Mouse (Mus musculus): ENCODE data around the gene Ttc4. TPM values are rescaled to one million over a fixed set of nuclear protein-coding genes. Genes with fewer than 3 reads are reported as not detected.

Gene Ttc4
- polyA plus RNA-seq, 1 experiment from 2014 or later = 109 TPM

GRCm38 (mm10) chr4:106664697-106665096 is 14.0 kb downstream of the Ttc4 start:
- no peaks in the 10 kb centered on the region for H3K27me3 ChIP-seq (ENCODE audit: control insufficient read depth, insufficient read depth, low read length)
- H3K9ac ChIP-seq = no peak overlapping the region
- no peak overlapping the region for H3K4me3 ChIP-seq (replicated peaks; ENCODE audit: low read length)
- H3K4me1 ChIP-seq (replicated peaks; ENCODE audit: control insufficient read depth, insufficient read depth, low read length) = no peaks in the 10 kb centered on the region
- H3K9me3 ChIP-seq (ENCODE audit: control insufficient read depth, low read length) = no peaks in the 10 kb centered on the region
- WGBS = 91% methylated on average over 6 of the region's 6 CpGs
- peaks cover 99% of the 10 kb centered on the region for H3K36me3 ChIP-seq (replicated peaks; ENCODE audit: control insufficient read depth, insufficient read depth)
- DNase-seq (ENCODE audit: low spot score) (no peak), ATAC-seq (ENCODE audit: low FRiP score) (no peak)
- no peak overlapping the region for H3K4me2 ChIP-seq (replicated peaks)
- no peak overlapping the region for H3K27ac ChIP-seq

- H3K36me3 ChIP-seq (replicated peaks; ENCODE audit: control insufficient read depth, insufficient read depth) = peaks cover 99% of the 10 kb centered on the region
- H3K4me1 ChIP-seq (replicated peaks; ENCODE audit: control insufficient read depth, insufficient read depth, low read length) = no peaks in the 10 kb centered on the region
- no peak overlapping the region for H3K4me2 ChIP-seq (replicated peaks)
- H3K9me3 ChIP-seq (ENCODE audit: control insufficient read depth, low read length) = no peaks in the 10 kb centered on the region
- no peak overlapping the region for H3K27ac ChIP-seq
- no peak overlapping the region for H3K9ac ChIP-seq
- WGBS = 95% methylated on average over 5 of the region's 5 CpGs
- H3K27me3 ChIP-seq (ENCODE audit: control insufficient read depth, insufficient read depth, low read length) = no peaks in the 10 kb centered on the region
- DNase-seq (ENCODE audit: low spot score) = no peak
- H3K4me3 ChIP-seq (replicated peaks; ENCODE audit: low read length) = no peak overlapping the region
- no peak for ATAC-seq (ENCODE audit: low FRiP score)
Observed at GRCm38 (mm10) chr4:106663956-106664470, 14.7 kb downstream of the Ttc4 start.

GRCm38 (mm10) chr4:106655681-106656080 is 23.1 kb downstream of the Ttc4 start:
- no peak for DNase-seq (ENCODE audit: low spot score)
- Histone ChIP-seq H3K9ac (no peak overlapping the region), H3K27ac (no peak overlapping the region), H3K4me3 (replicated peaks; ENCODE audit: low read length) (no peak overlapping the region), H3K9me3 (ENCODE audit: control insufficient read depth, low read length) (no peaks in the 10 kb centered on the region), H3K36me3 (replicated peaks; ENCODE audit: control insufficient read depth, insufficient read depth) (peaks cover 58% of the 10 kb centered on the region), H3K27me3 (ENCODE audit: control insufficient read depth, insufficient read depth, low read length) (no peaks in the 10 kb centered on the region), H3K4me1 (replicated peaks; ENCODE audit: control insufficient read depth, insufficient read depth, low read length) (peaks cover 6% of the 10 kb centered on the region; the same call in 1 of the 2 replicates), H3K4me2 (replicated peaks) (no peak overlapping the region)
- no peak for ATAC-seq (ENCODE audit: low FRiP score)
- 92% methylated on average over 10 of the region's 10 CpGs for WGBS

GRCm38 (mm10) chr4:106653051-106653450 is 25.7 kb downstream of the Ttc4 start:
- Histone ChIP-seq H3K4me2 (replicated peaks) (no peak overlapping the region), H3K4me1 (replicated peaks; ENCODE audit: control insufficient read depth, insufficient read depth, low read length) (peaks cover 6% of the 10 kb centered on the region), H3K27ac (no peak overlapping the region), H3K4me3 (replicated peaks; ENCODE audit: low read length) (no peak overlapping the region), H3K27me3 (ENCODE audit: control insufficient read depth, insufficient read depth, low read length) (no peaks in the 10 kb centered on the region), H3K36me3 (replicated peaks; ENCODE audit: control insufficient read depth, insufficient read depth) (peaks cover 39% of the 10 kb centered on the region), H3K9ac (no peak overlapping the region), H3K9me3 (ENCODE audit: control insufficient read depth, low read length) (no peaks in the 10 kb centered on the region)
- WGBS = 96% methylated on average over 15 of the region's 15 CpGs
- DNase-seq (ENCODE audit: low spot score) = no peak
- no peak for ATAC-seq (ENCODE audit: low FRiP score)

- no peak for DNase-seq (ENCODE audit: low spot score)
- no peak overlapping the region for H3K9ac ChIP-seq
- H3K4me2 ChIP-seq (replicated peaks) = no peak overlapping the region
- no peak overlapping the region for H3K27ac ChIP-seq
- no peaks in the 10 kb centered on the region for H3K9me3 ChIP-seq (ENCODE audit: control insufficient read depth, low read length)
- no peak overlapping the region for H3K4me3 ChIP-seq (replicated peaks; ENCODE audit: low read length)
- peaks cover 6% of the 10 kb centered on the region for H3K4me1 ChIP-seq (replicated peaks; ENCODE audit: control insufficient read depth, insufficient read depth, low read length)
- WGBS = 97% methylated on average over 3 of the region's 3 CpGs
- ATAC-seq (ENCODE audit: low FRiP score) = no peak
- no peaks in the 10 kb centered on the region for H3K27me3 ChIP-seq (ENCODE audit: control insufficient read depth, insufficient read depth, low read length)
- peaks cover 34% of the 10 kb centered on the region for H3K36me3 ChIP-seq (replicated peaks; ENCODE audit: control insufficient read depth, insufficient read depth)
Observed at GRCm38 (mm10) chr4:106652546-106652945, 26.2 kb downstream of the Ttc4 start.

DNA sequence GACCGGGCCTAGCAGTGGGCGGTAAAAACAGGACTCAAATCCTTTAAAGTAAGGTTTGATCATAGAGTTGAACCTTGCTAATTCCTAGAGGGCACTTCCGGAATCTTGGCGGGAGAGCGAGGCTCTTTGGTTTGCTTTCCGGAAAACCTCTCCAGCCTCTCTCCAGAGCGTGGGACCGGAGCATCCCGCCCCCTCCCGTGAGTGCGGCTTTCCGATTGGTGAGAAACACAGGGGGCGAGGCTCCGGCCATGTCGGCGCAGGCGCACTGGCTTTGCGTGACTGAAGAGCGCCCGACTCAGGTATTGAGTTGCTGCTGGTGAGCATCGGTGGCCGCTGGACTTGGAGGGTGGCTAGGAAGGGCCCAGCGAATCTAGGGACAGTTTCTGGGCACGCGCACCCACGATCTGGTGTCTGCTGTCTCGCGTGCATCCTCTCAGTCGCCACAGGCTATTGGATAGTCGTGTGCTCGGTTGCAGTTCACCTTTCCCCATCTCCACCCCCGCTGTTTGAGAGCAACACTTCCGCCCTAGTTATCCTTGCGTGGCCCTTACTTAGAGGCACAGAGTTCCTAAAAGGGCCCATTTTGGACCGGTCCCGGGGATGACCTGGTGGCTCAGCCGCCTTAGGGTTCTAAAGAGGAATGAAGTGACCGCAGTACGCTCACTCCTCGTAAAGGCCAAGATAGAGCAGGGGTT is 27.8 kb downstream of the Ttc4 start, which contains the start of gene Pars2:
Gene Pars2 (plus strand): TSS at position 237 of the 695 bp plus-strand sequence.
- WGBS = 3% methylated on average over 40 of the region's 40 CpGs
- H3K4me2 ChIP-seq (replicated peaks) = peak within 1 kb of the TSS; percentile 93
- ATAC-seq (ENCODE audit: low FRiP score) (peak; percentile 97), DNase-seq (ENCODE audit: low spot score) (peak; percentile 98)
- H3K9ac ChIP-seq = peak within 1 kb of the TSS; percentile 67
- peaks cover 6% of the 10 kb centered on the region for H3K4me1 ChIP-seq (replicated peaks; ENCODE audit: control insufficient read depth, insufficient read depth, low read length)
- peaks cover 23% of the 10 kb centered on the region for H3K36me3 ChIP-seq (replicated peaks; ENCODE audit: control insufficient read depth, insufficient read depth)
- peak within 1 kb of the TSS; percentile 56 for H3K4me3 ChIP-seq (replicated peaks; ENCODE audit: low read length)
- peak within 1 kb of the TSS; percentile 46 for H3K27ac ChIP-seq
- H3K9me3 ChIP-seq (ENCODE audit: control insufficient read depth, low read length) = no peaks in the 10 kb centered on the region
- no peaks in the 10 kb centered on the region for H3K27me3 ChIP-seq (ENCODE audit: control insufficient read depth, insufficient read depth, low read length)

DNA sequence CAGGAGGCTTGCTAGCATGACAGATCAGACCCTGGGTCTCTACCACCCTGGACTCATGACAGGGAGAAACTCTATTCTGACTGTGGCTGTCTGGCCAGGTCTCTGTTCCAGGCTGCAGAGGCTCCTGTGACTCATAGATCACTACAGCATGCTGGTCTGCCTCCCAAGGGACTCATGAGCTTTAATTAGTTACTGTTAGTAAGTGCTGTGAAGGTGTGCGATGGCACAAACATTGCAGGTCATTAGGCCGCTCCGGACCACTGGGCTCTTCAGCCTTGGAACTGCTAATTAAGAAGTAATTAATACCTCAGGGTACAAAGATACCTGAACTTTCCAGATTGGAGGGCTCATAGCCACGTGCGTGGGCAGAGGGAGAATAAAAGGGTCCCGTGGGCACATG is 31.6 kb downstream of the Ttc4 start:
- Histone ChIP-seq H3K4me1 (replicated peaks; ENCODE audit: control insufficient read depth, insufficient read depth, low read length) (peaks cover 11% of the 10 kb centered on the region), H3K9me3 (ENCODE audit: control insufficient read depth, low read length) (no peaks in the 10 kb centered on the region), H3K36me3 (replicated peaks; ENCODE audit: control insufficient read depth, insufficient read depth) (no peaks in the 10 kb centered on the region), H3K4me3 (replicated peaks; ENCODE audit: low read length) (no peak overlapping the region), H3K9ac (no peak overlapping the region), H3K4me2 (replicated peaks) (no peak overlapping the region), H3K27ac (no peak overlapping the region), H3K27me3 (ENCODE audit: control insufficient read depth, insufficient read depth, low read length) (no peaks in the 10 kb centered on the region)
- no peak for ATAC-seq (ENCODE audit: low FRiP score)
- 83% methylated on average over 6 of the region's 6 CpGs for WGBS
- DNase-seq (ENCODE audit: low spot score) = no peak

GRCm38 (mm10) chr4:106645797-106646196 is 32.9 kb downstream of the Ttc4 start:
- WGBS = 84% methylated on average over 5 of the region's 5 CpGs
- Histone ChIP-seq H3K9ac (no peak overlapping the region), H3K27ac (no peak overlapping the region)

GRCm38 (mm10) chr4:106644218-106644610 is 34.5 kb downstream of the Ttc4 start:
- H3K9ac ChIP-seq = no peak overlapping the region
- no peaks in the 10 kb centered on the region for H3K9me3 ChIP-seq (ENCODE audit: control insufficient read depth, low read length)
- H3K36me3 ChIP-seq (replicated peaks; ENCODE audit: control insufficient read depth, insufficient read depth) = no peaks in the 10 kb centered on the region
- no peak overlapping the region for H3K4me3 ChIP-seq (replicated peaks; ENCODE audit: low read length)
- DNase-seq (ENCODE audit: low spot score) = no peak
- peaks cover 5% of the 10 kb centered on the region; the same call in 1 of the 2 replicates for H3K4me1 ChIP-seq (replicated peaks; ENCODE audit: control insufficient read depth, insufficient read depth, low read length)
- H3K4me2 ChIP-seq (replicated peaks) = no peak overlapping the region
- H3K27ac ChIP-seq = no peak overlapping the region
- 81% methylated on average over 6 of the region's 6 CpGs for whole genome bisulfite sequencing
- no peaks in the 10 kb centered on the region for H3K27me3 ChIP-seq (ENCODE audit: control insufficient read depth, insufficient read depth, low read length)
- ATAC-seq (ENCODE audit: low FRiP score) = no peak

More at GRCm38 (mm10) chr4:106645797-106646196, 32.9 kb downstream of the Ttc4 start:
- Histone ChIP-seq H3K27me3 (ENCODE audit: control insufficient read depth, insufficient read depth, low read length) (no peaks in the 10 kb centered on the region), H3K36me3 (replicated peaks; ENCODE audit: control insufficient read depth, insufficient read depth) (no peaks in the 10 kb centered on the region), H3K9me3 (ENCODE audit: control insufficient read depth, low read length) (no peaks in the 10 kb centered on the region), H3K4me2 (replicated peaks) (no peak overlapping the region), H3K4me1 (replicated peaks; ENCODE audit: control insufficient read depth, insufficient read depth, low read length) (peaks cover 5% of the 10 kb centered on the region), H3K4me3 (replicated peaks; ENCODE audit: low read length) (no peak overlapping the region)
- ATAC-seq (ENCODE audit: low FRiP score) (no peak), DNase-seq (ENCODE audit: low spot score) (no peak)
